Mouse (Mus musculus) liver, embryonic 13.5 days (tissue): ENCODE measurements around the gene Trim44. TPM values are rescaled to one million over a fixed set of nuclear protein-coding genes. Genes with fewer than 3 reads are reported as not detected.
A peak's percentile ranks its signal among the peaks of the same experiment; 100 is the strongest.

Experiments
- ATAC-seq: fragments of 200-750 bp; cut with Nextera tagmentation; 2 replicates; pipeline ENCODE4 v1.8.0; 2017; ENCODE audit warnings: low read depth, mild to moderate bottlenecking, moderate number of reproducible peaks, moderate library complexity
- DNase-seq: peaks from one replicate; pipeline ENCODE4 v3.0.0; 2022
- H3K27ac ChIP-seq: fragments of 300-500 bp; sonication (generic); 2 replicates; pipeline ENCODE4 v1.5.1; 2015; ENCODE audit warnings: moderate library complexity, mild to moderate bottlenecking, inconsistent platforms
- H3K27me3 ChIP-seq: fragments of 300-500 bp; sonication (generic); 2 replicates; pipeline ENCODE4 v1.6.1; 2015; ENCODE audit warnings: mild to moderate bottlenecking, inconsistent platforms
- H3K36me3 ChIP-seq: fragments of 300-500 bp; sonication (generic); 2 replicates; pipeline ENCODE4 v1.6.1; 2015; ENCODE audit warnings: mild to moderate bottlenecking, inconsistent platforms
- H3K4me1 ChIP-seq: fragments of 300-500 bp; sonication (generic); replicated peaks from 2 replicates; pipeline ENCODE4 v1.6.1; 2015; ENCODE audit warnings: inconsistent platforms
- H3K4me2 ChIP-seq: fragments of 300-500 bp; sonication (generic); 2 replicates; pipeline ENCODE4 v1.6.1; 2015; ENCODE audit warnings: inconsistent platforms, mild to moderate bottlenecking, moderate library complexity
- H3K4me3 ChIP-seq: fragments of 300-500 bp; sonication (generic); replicated peaks from 2 replicates; pipeline ENCODE4 v1.5.1; 2015; ENCODE audit warnings: mild to moderate bottlenecking, inconsistent platforms
- H3K9ac ChIP-seq: fragments of 300-500 bp; sonication (generic); 2 replicates; pipeline ENCODE4 v1.6.1; 2015; ENCODE audit warnings: mild to moderate bottlenecking, inconsistent platforms
- H3K9me3 ChIP-seq: fragments of 300-500 bp; sonication (generic); replicated peaks from 2 replicates; pipeline ENCODE4 v1.6.1; 2016; ENCODE audit warnings: inconsistent platforms
- WGBS: fragments of 180-500 bp; shearing (Covaris S2); methylation state at CpG from one replicate; pipeline ENCODE4 v1.1.7; 2015; ENCODE audit not compliant: insufficient replicate concordance; 5-methylcytosine and 5-hydroxymethylcytosine counted together
- polyA plus RNA-seq: library from polyadenylated mRNA; unstranded; fragments of >200 nt; fragmentation: Nextera tagmentation; extraction: Ambion mirVana; gene quantifications from 2 replicates; pipeline ENCODE4 v1.2.1, GENCODE M21; 2015

Trim44 gene
- polyA plus RNA-seq, 1 experiment from 2014 or later = 5.9 TPM

- Histone ChIP-seq H3K27ac (no peak overlapping the region), H3K27me3 (no peaks in the 10 kb centered on the region), H3K9me3 (no peaks in the 10 kb centered on the region), H3K9ac (no peak overlapping the region), H3K4me3 (no peak overlapping the region), H3K4me1 (peaks cover 26% of the 10 kb centered on the region), H3K4me2 (no peak overlapping the region), H3K36me3 (no peaks in the 10 kb centered on the region)
- no peak for ATAC-seq
- WGBS = 67% methylated on average over 4 of the region's 4 CpGs
- no peak for DNase-seq
Measured at GRCm38 (mm10) chr2:102403306-102403705, 4.3 kb downstream of the Trim44 start.

- 25% methylated on average over 6 of the region's 6 CpGs for WGBS
- H3K4me3 ChIP-seq = peak overlapping the region; percentile 70
- ATAC-seq (no peak), DNase-seq (no peak)
- H3K4me2 ChIP-seq = peak overlapping the region; percentile 86
- peak overlapping the region; percentile 36; the same call in 1 of the 2 replicates for H3K27ac ChIP-seq
- H3K36me3 ChIP-seq = no peaks in the 10 kb centered on the region
- H3K9ac ChIP-seq = peak overlapping the region; percentile 79
- peaks cover 41% of the 10 kb centered on the region for H3K4me1 ChIP-seq
- no peaks in the 10 kb centered on the region for H3K9me3 ChIP-seq
- no peaks in the 10 kb centered on the region for H3K27me3 ChIP-seq
Measured at GRCm38 (mm10) chr2:102401352-102401692, 6.3 kb downstream of the Trim44 start.

DNA sequence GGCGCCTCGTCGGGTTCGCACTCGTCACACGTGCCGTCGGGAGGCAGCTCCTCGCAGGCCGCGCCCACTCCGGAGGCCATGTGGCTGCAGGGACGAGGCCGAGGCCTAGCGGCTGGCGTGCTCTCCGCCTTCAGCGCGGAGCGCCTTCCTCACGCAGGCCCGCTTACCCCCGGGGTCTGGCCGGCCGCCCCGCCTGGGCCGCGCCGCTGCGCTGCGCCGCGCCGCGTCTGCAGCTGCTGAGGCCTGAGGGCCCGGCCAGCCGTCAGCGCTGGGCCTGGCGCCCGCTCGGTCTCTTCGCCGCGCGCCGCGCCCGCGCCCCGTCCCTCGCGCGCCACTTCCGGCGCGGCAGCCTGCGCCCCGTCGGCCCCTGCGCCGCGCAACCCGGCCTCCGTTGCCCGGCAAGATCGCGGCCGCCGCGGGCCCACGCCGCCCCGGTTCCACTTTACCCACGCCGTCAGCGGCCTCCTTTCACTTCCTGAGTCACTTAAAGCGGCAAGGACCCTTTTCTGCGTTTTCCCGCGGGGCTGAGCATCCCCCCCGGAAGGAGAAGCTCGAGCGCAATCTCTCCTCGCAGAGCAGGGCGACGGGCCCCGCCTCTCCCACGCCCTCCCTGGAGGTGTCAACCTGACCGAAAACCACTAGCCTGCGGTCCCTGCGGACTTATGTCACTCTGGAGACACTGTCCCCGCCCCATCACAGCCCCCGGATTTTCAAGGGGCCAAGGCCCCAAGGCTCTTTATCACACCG, 6.8 kb downstream of the Trim44 start:
- H3K4me1 ChIP-seq = peaks cover 43% of the 10 kb centered on the region
- WGBS = under 1% methylated on average over 85 of the region's 94 CpGs
- H3K27me3 ChIP-seq = no peaks in the 10 kb centered on the region
- H3K27ac ChIP-seq = peak overlapping the region; percentile 82
- H3K4me3 ChIP-seq = peak overlapping the region; percentile 70
- ATAC-seq (peak; percentile 92), DNase-seq (peak; percentile 75)
- peak overlapping the region; percentile 86 for H3K4me2 ChIP-seq
- no peaks in the 10 kb centered on the region for H3K36me3 ChIP-seq
- H3K9me3 ChIP-seq = no peaks in the 10 kb centered on the region
- H3K9ac ChIP-seq = peak overlapping the region; percentile 79

DNA sequence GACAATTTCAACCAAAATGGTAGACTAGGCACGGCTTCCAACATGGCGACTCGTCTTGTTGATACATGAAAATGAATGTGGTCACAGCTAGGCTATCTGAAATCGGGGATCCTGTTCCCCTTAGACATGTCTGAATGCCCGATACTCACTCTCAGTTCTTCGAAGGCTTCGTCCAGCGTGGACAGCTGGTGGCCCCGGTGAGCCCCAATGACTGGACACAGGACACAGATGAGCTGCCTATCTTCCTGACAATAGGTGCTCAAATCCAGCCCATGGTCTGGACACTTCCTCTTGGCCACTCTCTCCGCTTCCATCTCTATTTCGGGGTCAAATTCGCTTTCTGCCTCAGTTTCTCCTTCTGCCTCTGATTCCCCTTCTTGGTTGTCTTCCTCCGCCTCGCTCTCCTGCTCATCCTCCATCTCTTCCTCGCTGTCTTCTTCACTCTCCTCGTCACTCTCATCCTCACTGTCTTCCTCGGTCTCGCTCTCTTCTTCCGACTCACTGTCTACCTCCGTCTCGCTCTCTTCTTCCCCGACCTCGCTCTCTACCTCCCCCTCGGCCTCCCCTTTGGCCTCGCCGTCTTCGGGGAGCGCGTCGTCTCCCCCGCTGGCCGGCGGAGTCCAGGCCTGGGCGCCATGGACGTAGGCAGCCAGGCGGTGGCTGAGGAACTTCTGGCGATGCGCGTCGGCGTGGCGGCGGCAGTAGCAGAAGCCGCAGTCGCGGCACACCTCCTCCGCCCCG, 7.6 kb downstream of the Trim44 start:
- H3K4me2 ChIP-seq = peak overlapping the region; percentile 86
- H3K36me3 ChIP-seq = no peaks in the 10 kb centered on the region
- no peak for ATAC-seq
- peaks cover 43% of the 10 kb centered on the region for H3K4me1 ChIP-seq
- peak overlapping the region; percentile 70 for H3K4me3 ChIP-seq
- H3K27me3 ChIP-seq = no peaks in the 10 kb centered on the region
- H3K9ac ChIP-seq = peak overlapping the region; percentile 79
- no peaks in the 10 kb centered on the region for H3K9me3 ChIP-seq
- no peak for DNase-seq
- H3K27ac ChIP-seq = peak overlapping the region; percentile 82
- 34% methylated on average over 48 of the region's 48 CpGs for WGBS

GRCm38 (mm10) chr2:102396493-102396892, 11.1 kb downstream of the Trim44 start:
- Histone ChIP-seq H3K36me3 (no peaks in the 10 kb centered on the region), H3K9me3 (no peaks in the 10 kb centered on the region), H3K9ac (no peak overlapping the region), H3K27ac (no peak overlapping the region), H3K27me3 (no peaks in the 10 kb centered on the region), H3K4me3 (no peak overlapping the region), H3K4me2 (no peak overlapping the region), H3K4me1 (peaks cover 43% of the 10 kb centered on the region)
- 12% methylated on average over 1 of the region's 1 CpGs for WGBS
- DNase-seq (no peak), ATAC-seq (no peak)

- Histone ChIP-seq H3K36me3 (no peaks in the 10 kb centered on the region), H3K4me1 (peaks cover 18% of the 10 kb centered on the region), H3K4me2 (no peak overlapping the region), H3K4me3 (no peak overlapping the region), H3K27me3 (no peaks in the 10 kb centered on the region), H3K9me3 (no peaks in the 10 kb centered on the region), H3K9ac (no peak overlapping the region), H3K27ac (no peak overlapping the region)
- DNase-seq (no peak), ATAC-seq (no peak)
- 73% methylated on average over 1 of the region's 1 CpGs for WGBS
Measured at GRCm38 (mm10) chr2:102393457-102393856, 14.2 kb downstream of the Trim44 start.

DNA sequence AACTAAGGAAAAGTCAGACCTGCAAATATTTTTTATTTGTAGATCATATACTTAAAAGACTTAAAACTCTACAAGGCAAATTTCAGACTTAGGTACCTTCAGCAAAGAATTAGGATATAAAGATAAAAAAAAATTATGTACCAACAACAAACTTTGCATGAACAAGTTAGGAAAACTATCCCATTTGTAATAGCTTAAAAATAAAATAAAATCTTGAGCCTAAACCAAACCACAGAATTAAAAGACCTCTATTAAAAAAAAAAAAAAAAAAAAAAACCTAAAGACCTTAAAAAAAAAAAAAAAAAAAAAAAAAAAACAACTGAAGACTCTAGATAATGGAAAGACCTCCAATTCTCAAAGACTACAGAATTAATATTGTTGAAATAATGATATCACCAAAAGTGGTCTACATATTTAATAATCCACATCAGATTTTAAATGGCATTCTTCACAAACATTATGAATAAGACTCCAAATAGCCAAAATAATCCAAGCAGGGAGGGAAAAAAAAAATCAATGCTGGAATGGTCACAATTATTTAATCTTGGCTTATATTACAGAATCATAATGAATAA, 22.2 kb downstream of the Trim44 start:
- Histone ChIP-seq H3K9me3 (no peaks in the 10 kb centered on the region), H3K27me3 (no peaks in the 10 kb centered on the region), H3K27ac (no peak overlapping the region), H3K9ac (no peak overlapping the region), H3K36me3 (0 out of 2 replicates have a peak, but pooled peaks cover 3% of the 10 kb centered on the region), H3K4me3 (no peak overlapping the region), H3K4me2 (no peak overlapping the region), H3K4me1 (peaks cover 19% of the 10 kb centered on the region)
- DNase-seq = no peak
- no peak for ATAC-seq

DNA sequence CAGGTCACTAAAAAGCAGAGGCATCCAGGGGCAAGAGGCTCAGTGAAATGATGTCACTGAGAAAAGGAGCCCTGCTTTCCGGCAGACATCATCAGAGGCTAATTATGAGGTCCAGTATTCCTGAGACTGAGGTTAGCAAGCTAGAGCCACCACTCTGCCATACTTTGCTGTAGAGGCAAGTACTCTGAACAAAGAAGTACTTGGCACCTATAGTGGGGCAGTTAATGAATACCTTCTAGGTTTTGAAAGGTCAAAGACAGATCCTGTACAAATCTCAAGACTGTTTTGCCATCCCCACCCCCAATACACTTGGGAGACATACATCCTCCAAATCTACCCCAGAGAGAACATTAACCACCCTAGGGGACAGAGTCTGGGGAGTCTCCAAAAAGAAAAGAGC, 23.1 kb downstream of the Trim44 start:
- 0 out of 2 replicates have a peak, but pooled peaks cover 3% of the 10 kb centered on the region for H3K36me3 ChIP-seq
- WGBS = 71% methylated on average over 1 of the region's 1 CpGs
- H3K4me1 ChIP-seq = peaks cover 19% of the 10 kb centered on the region
- H3K27me3 ChIP-seq = no peaks in the 10 kb centered on the region
- no peak for ATAC-seq
- no peaks in the 10 kb centered on the region for H3K9me3 ChIP-seq
- no peak overlapping the region for H3K27ac ChIP-seq
- DNase-seq = no peak
- no peak overlapping the region for H3K9ac ChIP-seq
- no peak overlapping the region for H3K4me3 ChIP-seq
- H3K4me2 ChIP-seq = no peak overlapping the region

GRCm38 (mm10) chr2:102384057-102384456, 23.6 kb downstream of the Trim44 start:
- Histone ChIP-seq H3K4me2 (no peak overlapping the region), H3K4me1 (peaks cover 19% of the 10 kb centered on the region), H3K27me3 (no peaks in the 10 kb centered on the region), H3K27ac (no peak overlapping the region), H3K4me3 (no peak overlapping the region), H3K36me3 (0 out of 2 replicates have a peak, but pooled peaks cover 3% of the 10 kb centered on the region), H3K9me3 (no peaks in the 10 kb centered on the region), H3K9ac (no peak overlapping the region)
- WGBS = 51% methylated on average over 2 of the region's 2 CpGs
- no peak for DNase-seq
- no peak for ATAC-seq

DNA sequence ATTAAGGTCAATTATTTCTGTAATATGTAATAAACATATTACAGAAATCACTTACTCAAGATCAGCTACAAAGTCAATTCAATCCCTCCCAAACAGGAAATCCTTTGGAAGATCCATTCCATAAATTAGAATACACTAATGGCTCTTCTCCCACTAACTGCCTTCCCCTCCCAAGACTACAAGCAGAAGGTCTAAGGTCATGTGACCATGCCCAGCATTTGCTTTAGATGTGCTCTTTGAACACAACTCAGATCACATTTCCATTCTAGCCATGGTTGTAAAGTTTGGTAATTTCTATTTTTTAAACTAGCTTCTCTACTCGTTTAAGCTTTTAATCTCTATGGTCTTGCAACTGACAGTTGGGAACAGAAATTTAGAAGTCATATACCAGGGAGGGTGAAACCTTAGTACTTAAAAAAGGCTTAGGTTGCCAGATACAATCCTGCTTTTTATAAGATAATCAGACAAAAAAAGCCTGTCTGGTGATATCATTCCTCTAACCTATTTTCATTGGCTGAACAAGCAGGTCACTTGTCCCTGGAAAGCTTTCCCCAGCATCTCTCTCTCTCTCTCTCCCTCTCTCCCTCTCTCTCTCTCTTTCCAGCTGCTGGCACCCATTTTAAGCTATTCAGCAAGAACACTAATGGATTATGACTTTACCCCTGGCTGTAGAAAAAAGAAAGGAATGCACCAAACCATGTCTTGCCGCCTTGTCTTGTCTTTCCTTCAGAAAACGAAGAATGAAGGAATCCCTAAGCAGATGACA, 24.4 kb downstream of the Trim44 start:
- H3K9me3 ChIP-seq = no peaks in the 10 kb centered on the region
- no peak overlapping the region for H3K4me3 ChIP-seq
- WGBS = 66% methylated on average over 3 of the region's 3 CpGs
- no peak for DNase-seq
- 0 out of 2 replicates have a peak, but pooled peaks cover 3% of the 10 kb centered on the region for H3K36me3 ChIP-seq
- peaks cover 19% of the 10 kb centered on the region for H3K4me1 ChIP-seq
- H3K9ac ChIP-seq = no peak overlapping the region
- no peaks in the 10 kb centered on the region for H3K27me3 ChIP-seq
- H3K27ac ChIP-seq = no peak overlapping the region
- no peak for ATAC-seq
- no peak overlapping the region for H3K4me2 ChIP-seq

- Histone ChIP-seq H3K9ac (no peak overlapping the region), H3K27me3 (no peaks in the 10 kb centered on the region), H3K4me3 (no peak overlapping the region), H3K4me1 (peaks cover 19% of the 10 kb centered on the region), H3K27ac (no peak overlapping the region), H3K36me3 (peaks cover 2% of the 10 kb centered on the region; the same call in 1 of the 2 replicates), H3K9me3 (no peaks in the 10 kb centered on the region), H3K4me2 (no peak overlapping the region)
- WGBS = 46% methylated on average over 3 of the region's 3 CpGs
- no peak for DNase-seq
- ATAC-seq = no peak
Measured at GRCm38 (mm10) chr2:102382519-102382918, 25.1 kb downstream of the Trim44 start.
